Mouse (Mus musculus): ENCODE data around the gene Pla2g12b.

Pla2g12b gene

GRCm38 (mm10) chr10:59413711-59414110 is 10.3 kb downstream of the Pla2g12b start:
- no peak for DNase-seq (ENCODE audit: low spot score in 2 of 2)

GRCm38 (mm10) chr10:59416623-59417022 is 13.2 kb downstream of the Pla2g12b start:
- DNase-seq (ENCODE audit: low spot score in 2 of 2) = no peak

- DNase-seq (ENCODE audit: low spot score in 2 of 2) = no peak
Measured at GRCm38 (mm10) chr10:59419516-59419915, 16.1 kb downstream of the Pla2g12b start.

GRCm38 (mm10) chr10:59424453-59424852 is 21.0 kb downstream of the Pla2g12b start:
- DNase-seq (ENCODE audit: low spot score in 2 of 2) = no peak

- no peak for DNase-seq (ENCODE audit: low spot score in 2 of 2)
Measured at GRCm38 (mm10) chr10:59425369-59425768, 21.9 kb downstream of the Pla2g12b start.

GRCm38 (mm10) chr10:59426371-59426770 is 22.9 kb downstream of the Pla2g12b start:
- DNase-seq (ENCODE audit: low spot score in 2 of 2) = no peak

GRCm38 (mm10) chr10:59429448-59430135 is 26.1 kb downstream of the Pla2g12b start:
- DNase-seq (ENCODE audit: low spot score in 2 of 2) = no peak

GRCm38 (mm10) chr10:59430701-59431218 is 27.3 kb downstream of the Pla2g12b start:
- DNase-seq (ENCODE audit: low spot score in 2 of 2) = no peak

GRCm38 (mm10) chr10:59435746-59436145 is 32.3 kb downstream of the Pla2g12b start:
- DNase-seq (ENCODE audit: low spot score in 2 of 2) = no peak

GRCm38 (mm10) chr10:59438651-59439050 is 35.2 kb downstream of the Pla2g12b start:
- no peak for DNase-seq (ENCODE audit: low spot score in 2 of 2)

- DNase-seq (ENCODE audit: low spot score in 2 of 2) = no peak
Measured at GRCm38 (mm10) chr10:59439508-59439931, 36.1 kb downstream of the Pla2g12b start.

- no peak for DNase-seq (ENCODE audit: low spot score in 2 of 2)
Measured at GRCm38 (mm10) chr10:59440177-59440576, 36.7 kb downstream of the Pla2g12b start.

- no peak for DNase-seq (ENCODE audit: low spot score in 2 of 2)
Measured at GRCm38 (mm10) chr10:59441735-59442134, 38.3 kb downstream of the Pla2g12b start, which contains the start of gene Oit3. Gene Oit3 (minus strand): TSS chr10:59441778.

- no peak for DNase-seq (ENCODE audit: low spot score in 2 of 2)
Measured at GRCm38 (mm10) chr10:59443212-59443611, 39.8 kb downstream of the Pla2g12b start.

- DNase-seq (ENCODE audit: low spot score in 2 of 2) = no peak
Measured at GRCm38 (mm10) chr10:59444106-59444505, 40.6 kb downstream of the Pla2g12b start.

GRCm38 (mm10) chr10:59444635-59445034 is 41.2 kb downstream of the Pla2g12b start:
- DNase-seq (ENCODE audit: low spot score in 2 of 2) = no peak

- no peak for DNase-seq (ENCODE audit: low spot score in 2 of 2)
Measured at GRCm38 (mm10) chr10:59446911-59447437, 43.5 kb downstream of the Pla2g12b start.

- DNase-seq (ENCODE audit: low spot score in 2 of 2) = no peak
Measured at GRCm38 (mm10) chr10:59447546-59447945, 44.1 kb downstream of the Pla2g12b start.

- no peak for DNase-seq (ENCODE audit: low spot score in 2 of 2)
Measured at GRCm38 (mm10) chr10:59451839-59452238, 48.4 kb downstream of the Pla2g12b start.

GRCm38 (mm10) chr10:59454631-59455030 is 51.2 kb downstream of the Pla2g12b start:
- DNase-seq (ENCODE audit: low spot score in 2 of 2) = no peak

GRCm38 (mm10) chr10:59459767-59460166 is 56.3 kb downstream of the Pla2g12b start:
- DNase-seq (ENCODE audit: low spot score in 2 of 2) = no peak

GRCm38 (mm10) chr10:59462307-59462706 is 58.8 kb downstream of the Pla2g12b start:
- no peak for DNase-seq (ENCODE audit: low spot score in 2 of 2)

GRCm38 (mm10) chr10:59465546-59465945 is 62.1 kb downstream of the Pla2g12b start:
- DNase-seq (ENCODE audit: low spot score in 2 of 2) = no peak

Measured in frontal cortex, postnatal 10 days (tissue).